Comparison of ENCODE assay signal across 7 mouse cellular contexts in the genomic region with DNA sequence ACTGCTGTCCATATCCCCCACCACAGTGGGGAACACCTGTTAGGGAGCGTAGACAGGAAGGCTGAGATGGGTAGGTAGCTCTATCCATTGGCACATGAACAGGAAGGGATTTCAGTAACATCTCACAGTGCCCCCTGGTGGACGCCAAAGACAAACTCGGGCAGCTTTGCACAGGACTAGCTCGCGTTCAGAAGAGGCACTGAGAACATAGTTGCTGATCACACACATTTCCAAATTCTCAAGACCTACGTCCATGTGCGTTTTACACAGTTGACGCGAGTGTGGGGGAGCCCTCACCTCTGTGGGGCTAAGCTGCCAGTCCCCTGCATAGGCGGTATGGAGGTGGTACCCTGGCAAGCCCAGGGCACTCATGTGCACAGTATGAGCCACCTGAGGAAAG. TPM values are rescaled to one million over a fixed set of nuclear protein-coding genes. Genes with fewer than 3 reads are reported as not detected.
DNase-seq lines count a peak whose midpoint lies in the region; ATAC-seq and TF ChIP-seq lines count a peak whose summit lies in the region.

No protein-coding gene starts in this region.

- no peak for TF ChIP-seq POLR2A in small intestine, adult 2 months (IDR thresholded peaks at IDR 0.05; ENCODE audit: low read depth, low read length)

- H3K36me3 ChIP-seq in embryonic facial prominence, embryonic 10.5 days (replicated peaks), result peaks cover 23% of the 10 kb centered on the region
- peaks cover 20% of the 10 kb centered on the region for H3K36me3 ChIP-seq in limb, embryonic 10.5 days
- peaks cover 13% of the 10 kb centered on the region for H3K36me3 ChIP-seq in midbrain, embryonic 12.5 days
- peaks cover 34% of the 10 kb centered on the region for H3K36me3 ChIP-seq in small intestine, adult 2 months (ENCODE audit: control insufficient read depth, insufficient read depth, low read length)

- H3K9me3 ChIP-seq in embryonic facial prominence, embryonic 10.5 days, result no peaks in the 10 kb centered on the region
- no peaks in the 10 kb centered on the region for H3K9me3 ChIP-seq in limb, embryonic 10.5 days (replicated peaks)
- H3K9me3 ChIP-seq in midbrain, embryonic 12.5 days, result no peaks in the 10 kb centered on the region

- 11% methylated on average over 10 of the region's 10 CpGs for WGBS in embryonic facial prominence, embryonic 10.5 days
- 12% methylated on average over 10 of the region's 10 CpGs for WGBS in limb, embryonic 10.5 days
- WGBS in midbrain, embryonic 12.5 days, result 6% methylated on average over 10 of the region's 10 CpGs
- 7% methylated on average over 10 of the region's 10 CpGs for WGBS in small intestine, adult 2 months

- no peaks in the 10 kb centered on the region for H3K27me3 ChIP-seq in embryonic facial prominence, embryonic 10.5 days (replicated peaks; ENCODE audit: low read depth, poor library complexity, severe bottlenecking)
- no peaks in the 10 kb centered on the region for H3K27me3 ChIP-seq in limb, embryonic 10.5 days (ENCODE audit: low read depth, poor library complexity, severe bottlenecking)
- H3K27me3 ChIP-seq in midbrain, embryonic 12.5 days, result no peaks in the 10 kb centered on the region
- H3K27me3 ChIP-seq in small intestine, adult 2 months (ENCODE audit: control insufficient read depth, insufficient read depth, low read length), result no peaks in the 10 kb centered on the region

- peak; percentile 92 for DNase-seq in adrenal gland, postnatal 14 days
- peak; percentile 88 for DNase-seq in embryonic facial prominence, embryonic 10.5 days (ENCODE audit: low spot score)
- peak; percentile 88 for DNase-seq in kidney, adult 18-20 months
- DNase-seq in limb, embryonic 10.5 days (ENCODE audit: low spot score), result peak; percentile 92

- TF ChIP-seq CTCF in small intestine, adult 2 months (IDR thresholded peaks at IDR 0.05; ENCODE audit: extremely low read depth, insufficient read length, insufficient replicate concordance, low read depth, low read length), result peak; percentile 89; the same call in 1 of the 2 replicates

- no peak overlapping the region for H3K9ac ChIP-seq in midbrain, embryonic 12.5 days (replicated peaks)

- H3K4me2 ChIP-seq in midbrain, embryonic 12.5 days (replicated peaks), result peak overlapping the region; percentile 82

- H3K27ac ChIP-seq in embryonic facial prominence, embryonic 10.5 days (replicated peaks), result no peak overlapping the region
- H3K27ac ChIP-seq in limb, embryonic 10.5 days, result no peak overlapping the region; the same call in 1 of the 2 replicates
- no peak overlapping the region for H3K27ac ChIP-seq in midbrain, embryonic 12.5 days (replicated peaks)
- H3K27ac ChIP-seq in small intestine, adult 2 months (ENCODE audit: insufficient read depth, low read depth, low read length), result 0 out of 2 replicates have a peak overlapping the region, but pooled peaks have one; percentile 0

- H3K4me1 ChIP-seq in embryonic facial prominence, embryonic 10.5 days, result peaks cover 25% of the 10 kb centered on the region
- peaks cover 25% of the 10 kb centered on the region for H3K4me1 ChIP-seq in limb, embryonic 10.5 days
- peaks cover 16% of the 10 kb centered on the region for H3K4me1 ChIP-seq in midbrain, embryonic 12.5 days
- H3K4me1 ChIP-seq in small intestine, adult 2 months (ENCODE audit: control insufficient read depth, insufficient read depth, insufficient read length, low read length), result peaks cover 14% of the 10 kb centered on the region

- peak; percentile 37 for ATAC-seq in granulocyte monocyte progenitor cell, adult 5-6 weeks (replicated peaks; ENCODE audit: poor library complexity, severe bottlenecking)
- 0 out of 2 replicates have a peak, but pooled peaks have one; percentile 11 for ATAC-seq in midbrain, embryonic 12.5 days (ENCODE audit: low FRiP score, low read depth)

- peak overlapping the region; percentile 76 for H3K4me3 ChIP-seq in embryonic facial prominence, embryonic 10.5 days
- peak overlapping the region; percentile 70 for H3K4me3 ChIP-seq in limb, embryonic 10.5 days
- H3K4me3 ChIP-seq in midbrain, embryonic 12.5 days, result peak overlapping the region; percentile 56; the same call in 1 of the 2 replicates
- H3K4me3 ChIP-seq in small intestine, adult 2 months (ENCODE audit: low read depth, low read length), result peak overlapping the region; percentile 23

RNA-seq across cellular contexts. Expression of gene Tomm40l, which starts 1.4 kb away (rescaled TPM):
- 52.7 and 58.6 TPM in 2 replicates for total RNA-seq in adrenal gland, postnatal 14 days (2021)
- polyA plus RNA-seq in embryonic facial prominence, embryonic 10.5 days (2016; fragmentation: Nextera tagmentation; extraction: Ambion mirVana), result 32.4 and 33.3 TPM in 2 replicates
- total RNA-seq in granulocyte monocyte progenitor cell, adult 5-6 weeks (2014; fragmentation: Nextera tagmentation), result 30.1 and 30.3 TPM in 2 replicates
- total RNA-seq in granulocyte monocyte progenitor cell, adult 5-6 weeks (2017), result 20.7 and 21.2 TPM in 2 replicates
- polyA plus RNA-seq in limb, embryonic 10.5 days (2016; fragmentation: Nextera tagmentation; extraction: Ambion mirVana), result 32.2 and 32.5 TPM in 2 replicates
- polyA plus RNA-seq in midbrain, embryonic 12.5 days (2016; fragmentation: Nextera tagmentation; extraction: Ambion mirVana), result 28.5 and 33.4 TPM in 2 replicates
- polyA plus RNA-seq in small intestine, adult 2 months (2012; rRNA removed), result 17.0 and 21.2 TPM in 2 replicates

RNA-seq across cellular contexts. Expression of gene Apoa2, which starts 4.0 kb away (rescaled TPM):
- total RNA-seq in adrenal gland, postnatal 14 days (2021), result 80.2 and 1,683 TPM in 2 replicates
- polyA plus RNA-seq in embryonic facial prominence, embryonic 10.5 days (2016; fragmentation: Nextera tagmentation; extraction: Ambion mirVana), result 2.7 and 3.1 TPM in 2 replicates
- total RNA-seq in granulocyte monocyte progenitor cell, adult 5-6 weeks (2014; fragmentation: Nextera tagmentation), result 4.5 and 6.9 TPM in 2 replicates
- total RNA-seq in granulocyte monocyte progenitor cell, adult 5-6 weeks (2017), result 3.7 and 8.0 TPM in 2 replicates
- 1.9 and 2.6 TPM in 2 replicates for polyA plus RNA-seq in limb, embryonic 10.5 days (2016; fragmentation: Nextera tagmentation; extraction: Ambion mirVana)
- polyA plus RNA-seq in midbrain, embryonic 12.5 days (2016; fragmentation: Nextera tagmentation; extraction: Ambion mirVana), result 2.9 and 6.6 TPM in 2 replicates
- polyA plus RNA-seq in small intestine, adult 2 months (2012; rRNA removed), result 0.94 TPM in 1 of 2 replicates, not detected in the other

RNA-seq across cellular contexts. Expression of gene Nr1i3, which starts 7.1 kb away (rescaled TPM):
- 0.83 and 12.4 TPM in 2 replicates for total RNA-seq in adrenal gland, postnatal 14 days (2021)
- 0.21 TPM in 2 replicates for polyA plus RNA-seq in embryonic facial prominence, embryonic 10.5 days (2016; fragmentation: Nextera tagmentation; extraction: Ambion mirVana)
- total RNA-seq in granulocyte monocyte progenitor cell, adult 5-6 weeks (2014; fragmentation: Nextera tagmentation), result not detected in 2 replicates
- 0.10 and 0.17 TPM in 2 replicates for total RNA-seq in granulocyte monocyte progenitor cell, adult 5-6 weeks (2017)
- polyA plus RNA-seq in limb, embryonic 10.5 days (2016; fragmentation: Nextera tagmentation; extraction: Ambion mirVana), result 0.23 and 0.34 TPM in 2 replicates
- 0.11 and 0.47 TPM in 2 replicates for polyA plus RNA-seq in midbrain, embryonic 12.5 days (2016; fragmentation: Nextera tagmentation; extraction: Ambion mirVana)
- polyA plus RNA-seq in small intestine, adult 2 months (2012; rRNA removed), result 18.5 and 28.9 TPM in 2 replicates

RNA-seq across cellular contexts. Expression of gene Fcer1g, which starts 13.3 kb away (rescaled TPM):
- 13.4 and 18.8 TPM in 2 replicates for total RNA-seq in adrenal gland, postnatal 14 days (2021)
- 12.4 and 16.5 TPM in 2 replicates for polyA plus RNA-seq in embryonic facial prominence, embryonic 10.5 days (2016; fragmentation: Nextera tagmentation; extraction: Ambion mirVana)
- 327 and 359 TPM in 2 replicates for total RNA-seq in granulocyte monocyte progenitor cell, adult 5-6 weeks (2014; fragmentation: Nextera tagmentation)
- total RNA-seq in granulocyte monocyte progenitor cell, adult 5-6 weeks (2017), result 143 and 171 TPM in 2 replicates
- polyA plus RNA-seq in limb, embryonic 10.5 days (2016; fragmentation: Nextera tagmentation; extraction: Ambion mirVana), result 6.4 and 10.7 TPM in 2 replicates
- 22.3 and 28.4 TPM in 2 replicates for polyA plus RNA-seq in midbrain, embryonic 12.5 days (2016; fragmentation: Nextera tagmentation; extraction: Ambion mirVana)
- polyA plus RNA-seq in small intestine, adult 2 months (2012; rRNA removed), result 36.9 and 46.7 TPM in 2 replicates

RNA-seq across cellular contexts. Expression of gene Pcp4l1, which starts 24.8 kb away (rescaled TPM):
- total RNA-seq in adrenal gland, postnatal 14 days (2021), result 37.7 and 40.5 TPM in 2 replicates
- polyA plus RNA-seq in embryonic facial prominence, embryonic 10.5 days (2016; fragmentation: Nextera tagmentation; extraction: Ambion mirVana), result 5.2 and 6.7 TPM in 2 replicates
- 11.7 and 11.8 TPM in 2 replicates for total RNA-seq in granulocyte monocyte progenitor cell, adult 5-6 weeks (2014; fragmentation: Nextera tagmentation)
- total RNA-seq in granulocyte monocyte progenitor cell, adult 5-6 weeks (2017), result 13.7 TPM in 2 replicates
- polyA plus RNA-seq in limb, embryonic 10.5 days (2016; fragmentation: Nextera tagmentation; extraction: Ambion mirVana), result 1.7 and 1.9 TPM in 2 replicates
- polyA plus RNA-seq in midbrain, embryonic 12.5 days (2016; fragmentation: Nextera tagmentation; extraction: Ambion mirVana), result 20.4 and 20.8 TPM in 2 replicates
- polyA plus RNA-seq in small intestine, adult 2 months (2012; rRNA removed), result 10.9 and 13.9 TPM in 2 replicates

Comparison
In these comparisons a context has a peak if more than half of its experiments do, and no peak if none do; other contexts are left out.
1. H3K4me3 ChIP-seq: peak in every context shown above with its lines; median percentile 76 in embryonic facial prominence, embryonic 10.5 days; 70 in limb, embryonic 10.5 days; 56 in midbrain, embryonic 12.5 days; 23 in small intestine, adult 2 months.
2. RNA of gene Nr1i3, which starts 7.1 kb away (polyA plus RNA-seq): 18.5 to 28.9 TPM in small intestine, adult 2 months; 0.23 to 0.34 TPM in limb, embryonic 10.5 days, 0.21 TPM in embryonic facial prominence, embryonic 10.5 days and 0.11 to 0.47 TPM in midbrain, embryonic 12.5 days; every median in the first group is over 10 times any median in the second.
3. Peak in every context shown above with its lines, with median percentiles within 50 percentile points of each other: DNase-seq.